In the genomic region with DNA sequence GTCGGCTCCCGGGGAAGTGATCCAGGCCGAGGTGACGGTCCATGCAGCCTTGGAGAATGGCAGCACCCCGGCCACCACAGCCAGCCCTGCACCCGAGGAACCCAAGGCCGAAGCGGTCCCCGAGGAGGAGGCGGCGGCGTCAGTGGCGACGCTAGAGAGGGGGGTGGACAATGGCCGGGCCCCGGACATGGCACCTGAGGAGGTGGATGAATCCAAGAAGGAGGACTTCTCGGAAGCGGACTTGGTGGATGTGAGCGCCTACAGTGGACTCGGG, we compare ENCODE assay signal across 8 mouse cellular contexts. TPM values are rescaled to one million over a fixed set of nuclear protein-coding genes. Genes with fewer than 3 reads are reported as not detected.
DNase-seq lines count a peak whose midpoint lies in the region; ATAC-seq lines count a peak whose summit lies in the region.

No protein-coding gene starts in this region.

- H3K36me3 ChIP-seq in lung, embryonic 15.5 days: peaks cover 14% of the 10 kb centered on the region
- H3K36me3 ChIP-seq in embryonic facial prominence, embryonic 13.5 days: peaks cover 14% of the 10 kb centered on the region
- peaks cover 6% of the 10 kb centered on the region for H3K36me3 ChIP-seq in intestine, embryonic 15.5 days
- peaks cover 4% of the 10 kb centered on the region for H3K36me3 ChIP-seq in midbrain, embryonic 16.5 days (ENCODE audit: control insufficient read depth, insufficient read depth, low read length)

- DNase-seq in lung, postnatal 14 days: no peak
- no peak for DNase-seq in cerebellum, adult 11-12 months
- no peak for DNase-seq in gastrocnemius, postnatal 25 days
- DNase-seq in urinary bladder, postnatal 14 days (ENCODE audit: low spot score): no peak

- peak overlapping the region; percentile 94 for H3K27ac ChIP-seq in lung, embryonic 15.5 days
- peak overlapping the region; percentile 96 for H3K27ac ChIP-seq in embryonic facial prominence, embryonic 13.5 days
- peak overlapping the region; percentile 92 for H3K27ac ChIP-seq in intestine, embryonic 15.5 days
- 0 out of 2 replicates have a peak overlapping the region, but pooled peaks have one; percentile 2 for H3K27ac ChIP-seq in midbrain, embryonic 16.5 days (ENCODE audit: low read length)

- H3K4me2 ChIP-seq in lung, embryonic 15.5 days: peak overlapping the region; percentile 91
- peak overlapping the region; percentile 99 for H3K4me2 ChIP-seq in embryonic facial prominence, embryonic 13.5 days
- peak overlapping the region; percentile 93 for H3K4me2 ChIP-seq in intestine, embryonic 15.5 days (replicated peaks)
- peak overlapping the region; percentile 97 for H3K4me2 ChIP-seq in midbrain, embryonic 16.5 days (ENCODE audit: low read length)

- WGBS in lung, embryonic 15.5 days: under 1% methylated on average over 20 of the region's 20 CpGs
- under 1% methylated on average over 20 of the region's 20 CpGs for WGBS in embryonic facial prominence, embryonic 13.5 days
- 3% methylated on average over 20 of the region's 20 CpGs for WGBS in intestine, embryonic 15.5 days
- 1% methylated on average over 20 of the region's 20 CpGs for WGBS in midbrain, embryonic 16.5 days

- no peaks in the 10 kb centered on the region for H3K27me3 ChIP-seq in lung, embryonic 15.5 days
- no peaks in the 10 kb centered on the region for H3K27me3 ChIP-seq in embryonic facial prominence, embryonic 13.5 days
- H3K27me3 ChIP-seq in intestine, embryonic 15.5 days (replicated peaks): no peaks in the 10 kb centered on the region
- H3K27me3 ChIP-seq in midbrain, embryonic 16.5 days (ENCODE audit: control insufficient read depth, insufficient read depth, low read depth, low read length): no peaks in the 10 kb centered on the region

- H3K9me3 ChIP-seq in lung, embryonic 15.5 days: no peaks in the 10 kb centered on the region
- no peaks in the 10 kb centered on the region for H3K9me3 ChIP-seq in embryonic facial prominence, embryonic 13.5 days
- no peaks in the 10 kb centered on the region for H3K9me3 ChIP-seq in intestine, embryonic 15.5 days
- no peaks in the 10 kb centered on the region for H3K9me3 ChIP-seq in midbrain, embryonic 16.5 days (replicated peaks; ENCODE audit: control insufficient read depth, low read length, poor library complexity, severe bottlenecking)

- peak overlapping the region; percentile 69 for H3K4me3 ChIP-seq in lung, embryonic 15.5 days
- peak overlapping the region; percentile 91 for H3K4me3 ChIP-seq in embryonic facial prominence, embryonic 13.5 days
- H3K4me3 ChIP-seq in intestine, embryonic 15.5 days (replicated peaks): peak overlapping the region; percentile 91
- peak overlapping the region; percentile 90 for H3K4me3 ChIP-seq in midbrain, embryonic 16.5 days (ENCODE audit: low read depth, low read length)

- H3K4me1 ChIP-seq in lung, embryonic 15.5 days: peaks cover 73% of the 10 kb centered on the region
- peaks cover 74% of the 10 kb centered on the region for H3K4me1 ChIP-seq in embryonic facial prominence, embryonic 13.5 days
- H3K4me1 ChIP-seq in intestine, embryonic 15.5 days (replicated peaks): peaks cover 68% of the 10 kb centered on the region
- H3K4me1 ChIP-seq in midbrain, embryonic 16.5 days (ENCODE audit: control insufficient read depth, insufficient read depth, low read length): peaks cover 52% of the 10 kb centered on the region

- peak overlapping the region; percentile 68 for H3K9ac ChIP-seq in lung, embryonic 15.5 days
- peak overlapping the region; percentile 93 for H3K9ac ChIP-seq in embryonic facial prominence, embryonic 13.5 days
- H3K9ac ChIP-seq in intestine, embryonic 15.5 days: peak overlapping the region; percentile 82
- H3K9ac ChIP-seq in midbrain, embryonic 16.5 days (ENCODE audit: low read depth, low read length): peak overlapping the region; percentile 91

- ATAC-seq in lung, embryonic 15.5 days (ENCODE audit: borderline replicate concordance, extremely low read depth, low FRiP score, low TSS enrichment): no peak
- no peak for ATAC-seq in embryonic facial prominence, embryonic 13.5 days (ENCODE audit: insufficient number of reproducible peaks, insufficient read depth, low FRiP score, low TSS enrichment, low read depth)
- ATAC-seq in intestine, embryonic 15.5 days: no peak
- no peak for ATAC-seq in midbrain, embryonic 16.5 days

RNA-seq across cellular contexts. Expression of a gene that starts 1.6 kb away (rescaled TPM):
- polyA plus RNA-seq in lung, embryonic 15.5 days (2015; fragmentation: Nextera tagmentation; extraction: Ambion mirVana): 8.8 and 9.3 TPM in 2 replicates
- 13.2 and 13.5 TPM in 2 replicates for polyA plus RNA-seq in embryonic facial prominence, embryonic 13.5 days (2015; fragmentation: Nextera tagmentation; extraction: Ambion mirVana)
- polyA plus RNA-seq in intestine, embryonic 15.5 days (2015; fragmentation: Nextera tagmentation; extraction: Ambion mirVana): 6.8 and 8.1 TPM in 2 replicates
- 18.4 and 19.4 TPM in 2 replicates for polyA plus RNA-seq in midbrain, embryonic 16.5 days (2015; fragmentation: Nextera tagmentation; extraction: Ambion mirVana)
- total RNA-seq in gastrocnemius, postnatal 25 days (2021): 10 to 100 TPM; 21.8 to 30.0 TPM

RNA-seq across cellular contexts. Expression of a gene that starts 16.3 kb away (rescaled TPM):
- 0.69 and 0.96 TPM in 2 replicates for polyA plus RNA-seq in lung, embryonic 15.5 days (2015; fragmentation: Nextera tagmentation; extraction: Ambion mirVana)
- polyA plus RNA-seq in embryonic facial prominence, embryonic 13.5 days (2015; fragmentation: Nextera tagmentation; extraction: Ambion mirVana): 1.1 and 1.5 TPM in 2 replicates
- polyA plus RNA-seq in intestine, embryonic 15.5 days (2015; fragmentation: Nextera tagmentation; extraction: Ambion mirVana): 0.19 TPM in 1 of 2 replicates, not detected in the other
- 0.20 TPM in 1 of 2 replicates, not detected in the other for polyA plus RNA-seq in midbrain, embryonic 16.5 days (2015; fragmentation: Nextera tagmentation; extraction: Ambion mirVana)
- 100 to 1,000 TPM; 255 to 276 TPM for total RNA-seq in gastrocnemius, postnatal 25 days (2021)

RNA-seq across cellular contexts. Expression of a gene that starts 17.3 kb away (rescaled TPM):
- 17.1 and 17.4 TPM in 2 replicates for polyA plus RNA-seq in lung, embryonic 15.5 days (2015; fragmentation: Nextera tagmentation; extraction: Ambion mirVana)
- polyA plus RNA-seq in embryonic facial prominence, embryonic 13.5 days (2015; fragmentation: Nextera tagmentation; extraction: Ambion mirVana): 36.2 and 36.8 TPM in 2 replicates
- polyA plus RNA-seq in intestine, embryonic 15.5 days (2015; fragmentation: Nextera tagmentation; extraction: Ambion mirVana): 15.0 and 15.3 TPM in 2 replicates
- 164 and 171 TPM in 2 replicates for polyA plus RNA-seq in midbrain, embryonic 16.5 days (2015; fragmentation: Nextera tagmentation; extraction: Ambion mirVana)
- under 1 TPM; 0.61 to 0.80 TPM for total RNA-seq in gastrocnemius, postnatal 25 days (2021)

RNA-seq across cellular contexts. Expression of a gene that starts 25.0 kb away (rescaled TPM):
- polyA plus RNA-seq in lung, embryonic 15.5 days (2015; fragmentation: Nextera tagmentation; extraction: Ambion mirVana): not detected in 2 replicates
- polyA plus RNA-seq in embryonic facial prominence, embryonic 13.5 days (2015; fragmentation: Nextera tagmentation; extraction: Ambion mirVana): not detected in 2 replicates
- polyA plus RNA-seq in intestine, embryonic 15.5 days (2015; fragmentation: Nextera tagmentation; extraction: Ambion mirVana): not detected in 2 replicates
- polyA plus RNA-seq in midbrain, embryonic 16.5 days (2015; fragmentation: Nextera tagmentation; extraction: Ambion mirVana): not detected in 2 replicates
- total RNA-seq in gastrocnemius, postnatal 25 days (2021): not detected

RNA-seq across cellular contexts. Expression of a gene that starts 48.7 kb away (rescaled TPM):
- 27.8 and 30.9 TPM in 2 replicates for polyA plus RNA-seq in lung, embryonic 15.5 days (2015; fragmentation: Nextera tagmentation; extraction: Ambion mirVana)
- polyA plus RNA-seq in embryonic facial prominence, embryonic 13.5 days (2015; fragmentation: Nextera tagmentation; extraction: Ambion mirVana): 33.2 and 33.7 TPM in 2 replicates
- polyA plus RNA-seq in intestine, embryonic 15.5 days (2015; fragmentation: Nextera tagmentation; extraction: Ambion mirVana): 30.8 and 31.2 TPM in 2 replicates
- polyA plus RNA-seq in midbrain, embryonic 16.5 days (2015; fragmentation: Nextera tagmentation; extraction: Ambion mirVana): 24.1 and 27.5 TPM in 2 replicates
- total RNA-seq in gastrocnemius, postnatal 25 days (2021): 100 to 1,000 TPM; 351 to 396 TPM

Comparison
In these comparisons a context has a peak if more than half of its experiments do, and no peak if none do; other contexts are left out.
1. H3K27ac ChIP-seq: peak in every context shown above with its lines; median percentile 96 in embryonic facial prominence, embryonic 13.5 days; 94 in lung, embryonic 15.5 days; 92 in intestine, embryonic 15.5 days; 2 in midbrain, embryonic 16.5 days.